Mouse (Mus musculus) myocyte (in vitro differentiated cells): ENCODE results near the gene Kif16b.

Source experiments
- CEBPB ChIP-seq: IDR thresholded peaks from 2 replicates; pipeline ENCODE4 v1.6.1; 2011; ENCODE audit warnings: mild to moderate bottlenecking, moderate library complexity; ENCODE audit not compliant: poor library complexity, insufficient read depth, severe bottlenecking
- E2F4 ChIP-seq: IDR thresholded peaks from one replicate; pipeline ENCODE4 v1.6.1; 2011; ENCODE audit warnings: mild to moderate bottlenecking, control low read depth, moderate library complexity; ENCODE audit not compliant: insufficient read depth
- MAX ChIP-seq: IDR thresholded peaks from one replicate; pipeline ENCODE4 v1.6.1; 2011; ENCODE audit warnings: low read depth, mild to moderate bottlenecking, control low read depth
- MYOG ChIP-seq, 3 experiments: IDR thresholded peaks; one replicate each; pipeline ENCODE4 v1.6.1; 2011; ENCODE audit warnings: control low read depth in 2 of 3, low read depth in 2 of 3, mild to moderate bottlenecking in 2 of 3; ENCODE audit not compliant: insufficient read length in 2 of 3, control insufficient read depth in 1 of 3, insufficient read depth in 1 of 3
- POLR2A ChIP-seq: IDR thresholded peaks from one replicate; pipeline ENCODE4 v1.6.1; 2011; ENCODE audit warnings: low read depth, mild to moderate bottlenecking, control low read depth, moderate library complexity; ENCODE audit not compliant: insufficient read length
- REST ChIP-seq: IDR thresholded peaks from one replicate; pipeline ENCODE4 v1.6.1; 2011; ENCODE audit warnings: mild to moderate bottlenecking, control low read depth, moderate library complexity; ENCODE audit not compliant: insufficient read depth, insufficient read length
- TCF12 ChIP-seq: IDR thresholded peaks from one replicate; pipeline ENCODE4 v1.6.1; 2011; ENCODE audit warnings: mild to moderate bottlenecking, control low read depth; ENCODE audit not compliant: poor library complexity, insufficient read depth, severe bottlenecking

DNA sequence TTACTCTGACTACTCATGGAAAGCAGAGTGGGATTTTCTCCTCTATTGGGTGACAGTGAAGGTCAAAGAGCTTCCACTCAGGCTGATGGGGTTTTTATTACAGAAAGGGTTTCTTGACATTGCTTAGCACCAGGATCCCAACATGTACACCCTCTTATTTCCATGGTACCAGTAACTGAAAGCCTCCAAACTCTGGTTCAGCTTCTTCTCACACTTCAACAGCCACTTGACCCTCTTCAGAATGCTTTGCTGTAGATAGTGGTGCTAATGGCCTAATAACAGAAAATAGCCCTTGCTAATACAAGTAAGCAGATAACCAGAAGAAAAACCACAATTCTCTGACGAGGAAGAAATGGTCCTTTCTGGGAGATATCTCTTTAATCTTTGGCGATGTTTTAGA is 259.6 kb downstream of the Kif16b start:
- no peak for TF ChIP-seq POLR2A
- TF ChIP-seq CEBPB, result no peak
- no peak for TF ChIP-seq MAX
- no peak for TF ChIP-seq TCF12
- no peak for TF ChIP-seq MYOG (IDR thresholded peaks at IDR 0.05; ENCODE audit: control insufficient read depth in 1 of 3, insufficient read depth in 1 of 3, insufficient read length in 2 of 3, low read depth in 2 of 3)
- TF ChIP-seq E2F4, result no peak
- no peak for TF ChIP-seq REST
